Mouse (Mus musculus) lung, postnatal 0 days (tissue): Measurements from ENCODE around the gene Mrpl2. TPM values are rescaled to one million over a fixed set of nuclear protein-coding genes. Genes with fewer than 3 reads are reported as not detected.

ENCODE experiments used
- ATAC-seq: fragments of 200-750 bp; cut with Nextera tagmentation; 2 replicates; pipeline ENCODE4 v1.8.0; 2017; ENCODE audit warnings: moderate library complexity
- DNase-seq: peaks from one replicate; pipeline ENCODE4 v3.0.0-alpha.2; 2016; ENCODE audit warnings: low spot score
- H3K27ac ChIP-seq: fragments of 300-500 bp; sonication (generic); 2 replicates; pipeline ENCODE4 v1.5.1; 2014; ENCODE audit warnings: antibody characterized with exemption, mild to moderate bottlenecking, low read length, mixed read lengths
- H3K27me3 ChIP-seq: fragments of 300-500 bp; sonication (generic); replicated peaks from 2 replicates; pipeline ENCODE4 v1.6.1; 2014; ENCODE audit warnings: low read length, mixed read lengths; ENCODE audit not compliant: insufficient read depth
- H3K36me3 ChIP-seq: fragments of 300-500 bp; sonication (generic); 2 replicates; pipeline ENCODE4 v1.6.1; 2014; ENCODE audit warnings: low read length, mixed read lengths; ENCODE audit not compliant: insufficient read depth
- H3K4me1 ChIP-seq: fragments of 300-500 bp; sonication (generic); 2 replicates; pipeline ENCODE4 v1.6.1; 2014; ENCODE audit warnings: antibody characterized with exemption, low read depth, low read length, mixed read lengths; ENCODE audit not compliant: insufficient read depth
- H3K4me2 ChIP-seq: fragments of 300-500 bp; sonication (generic); replicated peaks from 2 replicates; pipeline ENCODE4 v1.6.1; 2014; ENCODE audit warnings: low read depth, mild to moderate bottlenecking, low read length, moderate library complexity, mixed read lengths
- H3K4me3 ChIP-seq: fragments of 300-500 bp; sonication (generic); 2 replicates; pipeline ENCODE4 v1.5.1; 2014; ENCODE audit warnings: low read depth, low read length
- H3K9ac ChIP-seq: fragments of 300-500 bp; sonication (generic); replicated peaks from 2 replicates; pipeline ENCODE4 v1.6.1; 2014; ENCODE audit warnings: low read depth, mild to moderate bottlenecking
- H3K9me3 ChIP-seq: fragments of 300-500 bp; sonication (generic); 2 replicates; pipeline ENCODE4 v1.6.1; 2016; ENCODE audit warnings: low read length, mixed read lengths
- CTCF ChIP-seq: IDR thresholded peaks from 2 replicates; pipeline ENCODE4 v1.5.1; 2016; ENCODE audit warnings: antibody characterized with exemption, mild to moderate bottlenecking
- EP300 ChIP-seq: IDR thresholded peaks from 2 replicates; pipeline ENCODE4 v1.6.1; 2016; ENCODE audit warnings: antibody characterized with exemption, mild to moderate bottlenecking, control low read depth
- WGBS: fragments of 180-500 bp; shearing (Covaris S2); extraction: QIAGEN DNeasy Blood & Tissue Kit; methylation state at CpG from one replicate; pipeline ENCODE4 v1.1.7; 2014; 5-methylcytosine and 5-hydroxymethylcytosine counted together
- polyA plus RNA-seq: library from polyadenylated mRNA; unstranded; fragments of >200 nt; fragmentation: Nextera tagmentation; extraction: Ambion mirVana; gene quantifications from 2 replicates; pipeline ENCODE4 v1.2.1, GENCODE M21; 2015

Gene Mrpl2
- polyA plus RNA-seq, 1 experiment from 2014 or later = 88.6 TPM

- Histone ChIP-seq H3K4me1 (peaks cover 65% of the 10 kb centered on the region), H3K9me3 (no peaks in the 10 kb centered on the region), H3K36me3 (no peaks in the 10 kb centered on the region), H3K27me3 (no peaks in the 10 kb centered on the region), H3K9ac (no peak overlapping the region), H3K27ac (peak overlapping the region; percentile 84), H3K4me3 (no peak overlapping the region), H3K4me2 (peak overlapping the region; percentile 19; the same call in 1 of the 2 replicates)
- no peak for TF ChIP-seq CTCF
- no peak for TF ChIP-seq EP300
- ATAC-seq (peak; percentile 23; the same call in 1 of the 2 replicates), DNase-seq (peak; percentile 82)
- WGBS = 48% methylated on average over 11 of the region's 11 CpGs
These were observed 23.8 kb upstream of the Mrpl2 start for GRCm38 (mm10) chr17:46622269-46622668.

- DNase-seq (peak; percentile 86), ATAC-seq (peak; percentile 45)
These were observed 22.0 kb upstream of the Mrpl2 start for GRCm38 (mm10) chr17:46623819-46624557.

GRCm38 (mm10) chr17:46624598-46624997 lies 21.4 kb upstream of the Mrpl2 start:
- H3K4me3 ChIP-seq = peak overlapping the region; percentile 0; the same call in 1 of the 2 replicates

More at GRCm38 (mm10) chr17:46623819-46624557, 22.0 kb upstream of the Mrpl2 start:
- peak overlapping the region; percentile 77 for H3K27ac ChIP-seq
- H3K4me3 ChIP-seq = peak overlapping the region; percentile 0; the same call in 1 of the 2 replicates
- no peak overlapping the region for H3K9ac ChIP-seq
- H3K36me3 ChIP-seq = no peaks in the 10 kb centered on the region
- no peaks in the 10 kb centered on the region for H3K27me3 ChIP-seq
- H3K4me2 ChIP-seq = peak overlapping the region; percentile 40
- no peaks in the 10 kb centered on the region for H3K9me3 ChIP-seq
- H3K4me1 ChIP-seq = peaks cover 52% of the 10 kb centered on the region; the same call in 1 of the 2 replicates
- TF ChIP-seq CTCF = peak; percentile 68
- 0 out of 2 replicates have a peak, but pooled peaks have one; percentile 13 for TF ChIP-seq EP300
- WGBS = 9% methylated on average over 10 of the region's 10 CpGs

GRCm38 (mm10) chr17:46627409-46627808 lies 18.6 kb upstream of the Mrpl2 start:
- H3K36me3 ChIP-seq = 0 out of 2 replicates have a peak, but pooled peaks cover 7% of the 10 kb centered on the region
- H3K27me3 ChIP-seq = no peaks in the 10 kb centered on the region
- ATAC-seq (no peak), DNase-seq (peak; percentile 66)
- peaks cover 22% of the 10 kb centered on the region; the same call in 1 of the 2 replicates for H3K4me1 ChIP-seq
- H3K27ac ChIP-seq = peak overlapping the region; percentile 97
- peak overlapping the region; percentile 87 for H3K4me2 ChIP-seq
- 31% methylated on average over 6 of the region's 6 CpGs for WGBS
- H3K9ac ChIP-seq = peak overlapping the region; percentile 94; the same call in 1 of the 2 replicates
- no peaks in the 10 kb centered on the region for H3K9me3 ChIP-seq
- H3K4me3 ChIP-seq = peak overlapping the region; percentile 86
- no peak for TF ChIP-seq EP300
- no peak for TF ChIP-seq CTCF

More at GRCm38 (mm10) chr17:46624598-46624997, 21.4 kb upstream of the Mrpl2 start:
- peak overlapping the region; percentile 40 for H3K4me2 ChIP-seq
- H3K9me3 ChIP-seq = no peaks in the 10 kb centered on the region
- no peak for TF ChIP-seq EP300
- TF ChIP-seq CTCF = no peak
- no peaks in the 10 kb centered on the region for H3K27me3 ChIP-seq
- 46% methylated on average over 12 of the region's 12 CpGs for WGBS
- H3K4me1 ChIP-seq = peaks cover 46% of the 10 kb centered on the region; the same call in 1 of the 2 replicates
- peak overlapping the region; percentile 77 for H3K27ac ChIP-seq
- H3K9ac ChIP-seq = no peak overlapping the region
- ATAC-seq = no peak
- no peak for DNase-seq
- no peaks in the 10 kb centered on the region for H3K36me3 ChIP-seq

GRCm38 (mm10) chr17:46628471-46628790 lies 17.6 kb upstream of the Mrpl2 start:
- H3K36me3 ChIP-seq = 0 out of 2 replicates have a peak, but pooled peaks cover 7% of the 10 kb centered on the region
- H3K9me3 ChIP-seq = no peaks in the 10 kb centered on the region
- H3K4me1 ChIP-seq = peaks cover 16% of the 10 kb centered on the region; the same call in 1 of the 2 replicates
- H3K4me2 ChIP-seq = peak overlapping the region; percentile 87
- H3K27ac ChIP-seq = peak overlapping the region; percentile 97
- TF ChIP-seq CTCF = no peak
- no peak for TF ChIP-seq EP300
- WGBS = 2% methylated on average over 13 of the region's 13 CpGs
- DNase-seq (no peak), ATAC-seq (no peak)
- H3K27me3 ChIP-seq = no peaks in the 10 kb centered on the region
- peak overlapping the region; percentile 94 for H3K9ac ChIP-seq
- H3K4me3 ChIP-seq = peak overlapping the region; percentile 86

GRCm38 (mm10) chr17:46628791-46629684 lies 17.0 kb upstream of the Mrpl2 start, which contains the start of gene Ptk7:
Gene Ptk7, minus strand, starts transcription at chr17:46629504.
- H3K4me1 ChIP-seq = peaks cover 10% of the 10 kb centered on the region; the same call in 1 of the 2 replicates
- H3K9me3 ChIP-seq = no peaks in the 10 kb centered on the region
- H3K4me3 ChIP-seq = peak within 1 kb of the TSS; percentile 86
- peak within 1 kb of the TSS; percentile 87 for H3K4me2 ChIP-seq
- WGBS = under 1% methylated on average over 64 of the region's 90 CpGs
- 0 out of 2 replicates have a peak, but pooled peaks cover 7% of the 10 kb centered on the region for H3K36me3 ChIP-seq
- no peaks in the 10 kb centered on the region for H3K27me3 ChIP-seq
- ATAC-seq (peak; percentile 56), DNase-seq (peak; percentile 81)
- peak within 1 kb of the TSS; percentile 94 for H3K9ac ChIP-seq
- peak within 1 kb of the TSS; percentile 97 for H3K27ac ChIP-seq
- TF ChIP-seq CTCF (0 out of 2 replicates have a peak, but pooled peaks have one; percentile 14), EP300 (no peak)
